Mouse (Mus musculus) liver, embryonic 11.5 days (tissue): ENCODE data around the gene Zfp568. TPM values are rescaled to one million over a fixed set of nuclear protein-coding genes. Genes with fewer than 3 reads are reported as not detected.

Experiments
- ATAC-seq: fragments of 200-750 bp; cut with Nextera tagmentation; replicated peaks from 2 replicates; pipeline ENCODE4 v1.8.0; 2017; ENCODE audit warnings: moderate number of reproducible peaks, mild to moderate bottlenecking, moderate TSS enrichment, moderate library complexity; ENCODE audit not compliant: low FRiP score
- DNase-seq: peaks from one replicate; pipeline ENCODE4 v3.0.0-alpha.2; 2017; ENCODE audit warnings: low spot score
- H3K27ac ChIP-seq: fragments of 300-500 bp; sonication (generic); 2 replicates; pipeline ENCODE4 v1.5.1; 2014; ENCODE audit warnings: mild to moderate bottlenecking, low read depth, low read length, control low read depth
- H3K27me3 ChIP-seq: fragments of 300-500 bp; sonication (generic); replicated peaks from 2 replicates; pipeline ENCODE4 v1.6.1; 2014; ENCODE audit warnings: low read length, mixed read lengths; ENCODE audit not compliant: control insufficient read depth, insufficient read depth
- H3K36me3 ChIP-seq: fragments of 300-500 bp; sonication (generic); 2 replicates; pipeline ENCODE4 v1.6.1; 2014; ENCODE audit warnings: mild to moderate bottlenecking, low read length, moderate library complexity, mixed read lengths; ENCODE audit not compliant: control insufficient read depth, insufficient read depth
- H3K4me1 ChIP-seq: fragments of 300-500 bp; sonication (generic); replicated peaks from 2 replicates; pipeline ENCODE4 v1.6.1; 2014; ENCODE audit warnings: low read length, mixed read lengths; ENCODE audit not compliant: control insufficient read depth, insufficient read depth
- H3K4me2 ChIP-seq: fragments of 300-500 bp; sonication (generic); 2 replicates; pipeline ENCODE4 v1.6.1; 2014; ENCODE audit warnings: mild to moderate bottlenecking, control low read depth, moderate library complexity
- H3K4me3 ChIP-seq: fragments of 300-500 bp; sonication (generic); 2 replicates; pipeline ENCODE4 v1.5.1; 2014; ENCODE audit warnings: low read depth, low read length, control low read depth
- H3K9ac ChIP-seq: fragments of 300-500 bp; sonication (generic); 2 replicates; pipeline ENCODE4 v1.6.1; 2014; ENCODE audit warnings: low read depth, low read length, control low read depth
- H3K9me3 ChIP-seq: fragments of 300-500 bp; sonication (generic); 2 replicates; pipeline ENCODE4 v1.6.1; 2016; ENCODE audit warnings: low read length, inconsistent platforms, mixed read lengths; ENCODE audit not compliant: control insufficient read depth
- WGBS: fragments of 180-500 bp; shearing (Covaris S2); extraction: QIAGEN DNeasy Blood & Tissue Kit; methylation state at CpG from one replicate; pipeline ENCODE4 v1.1.7; 2014; 5-methylcytosine and 5-hydroxymethylcytosine counted together
- polyA plus RNA-seq: library from polyadenylated mRNA; unstranded; fragments of >200 nt; fragmentation: Nextera tagmentation; extraction: Ambion mirVana; gene quantifications from 2 replicates; pipeline ENCODE4 v1.2.1, GENCODE M21; 2014

Zfp568 gene
- polyA plus RNA-seq, 1 experiment from 2014 or later: 23.6 TPM

- ATAC-seq: no peak
- no peak overlapping the region for H3K4me3 ChIP-seq
- H3K9ac ChIP-seq: no peak overlapping the region
- no peak for DNase-seq
- no peaks in the 10 kb centered on the region for H3K4me1 ChIP-seq
- no peak overlapping the region for H3K4me2 ChIP-seq
- H3K36me3 ChIP-seq: no peaks in the 10 kb centered on the region
- no peaks in the 10 kb centered on the region for H3K9me3 ChIP-seq
- H3K27ac ChIP-seq: no peak overlapping the region
- no peaks in the 10 kb centered on the region for H3K27me3 ChIP-seq
- WGBS: 65% methylated on average over 9 of the region's 9 CpGs
Measured at GRCm38 (mm10) chr7:30044354-30044753, 60.6 kb downstream of the Zfp568 start.

DNA sequence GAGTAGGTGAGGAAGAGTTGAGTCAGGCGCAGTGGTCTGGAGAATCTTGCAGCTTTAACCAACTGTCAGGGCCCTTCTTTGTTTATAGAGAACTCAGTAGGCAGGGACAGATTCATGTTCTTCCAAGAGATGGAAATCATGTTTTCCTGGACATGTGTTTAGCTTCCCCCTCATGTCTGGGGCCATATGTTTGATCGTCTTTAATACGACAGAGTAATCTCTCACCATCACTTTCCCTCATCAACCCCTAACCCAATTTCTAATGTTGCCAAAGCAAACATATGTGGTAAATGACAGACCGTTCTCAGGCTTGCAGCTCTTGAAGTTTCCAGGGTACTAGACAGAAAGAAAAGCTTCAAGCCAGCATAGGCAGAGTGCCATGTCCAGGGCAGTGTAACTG, 64.4 kb downstream of the Zfp568 start:
- 83% methylated on average over 4 of the region's 4 CpGs for WGBS
- Histone ChIP-seq H3K4me3 (no peak overlapping the region), H3K27ac (no peak overlapping the region), H3K9ac (no peak overlapping the region), H3K9me3 (no peaks in the 10 kb centered on the region), H3K36me3 (no peaks in the 10 kb centered on the region), H3K4me2 (no peak overlapping the region), H3K27me3 (no peaks in the 10 kb centered on the region), H3K4me1 (peaks cover 4% of the 10 kb centered on the region)
- no peak for DNase-seq
- ATAC-seq: no peak

GRCm38 (mm10) chr7:30050882-30051548, 67.3 kb downstream of the Zfp568 start, which contains the start of gene Zfp14:
Zfp14 (minus strand) TSS chr7:30051380.
- peak; percentile 83 for DNase-seq

DNA sequence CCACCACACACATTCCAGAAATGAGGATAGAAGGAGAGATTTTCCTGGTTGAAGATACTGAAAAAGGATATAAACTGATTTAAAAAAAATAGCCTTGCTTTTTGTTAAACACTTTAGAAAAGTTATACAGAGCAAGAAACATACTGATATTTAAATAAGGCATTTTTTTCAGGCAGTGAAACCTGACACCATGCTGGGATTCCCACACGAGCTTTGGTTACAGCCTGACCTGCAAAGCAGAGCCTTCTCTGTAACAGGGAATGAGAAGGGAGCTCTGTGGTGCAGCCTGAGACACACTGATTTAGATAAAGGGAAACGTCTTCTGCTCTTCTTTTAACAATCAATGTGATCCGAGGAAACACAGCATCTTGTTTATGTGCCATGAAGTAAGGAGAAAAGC, 69.8 kb downstream of the Zfp568 start:
- H3K27me3 ChIP-seq: no peaks in the 10 kb centered on the region
- 13% methylated on average over 3 of the region's 3 CpGs for WGBS
- H3K36me3 ChIP-seq: peaks cover 15% of the 10 kb centered on the region
- H3K27ac ChIP-seq: no peak overlapping the region
- DNase-seq (no peak), ATAC-seq (no peak)
- no peak overlapping the region for H3K4me2 ChIP-seq
- peaks cover 4% of the 10 kb centered on the region for H3K4me1 ChIP-seq
- H3K9ac ChIP-seq: no peak overlapping the region
- no peaks in the 10 kb centered on the region for H3K9me3 ChIP-seq
- H3K4me3 ChIP-seq: no peak overlapping the region

More at GRCm38 (mm10) chr7:30050882-30051548, 67.3 kb downstream of the Zfp568 start, which contains the start of gene Zfp14:
- Histone ChIP-seq H3K9me3 (no peaks in the 10 kb centered on the region), H3K4me3 (peak within 1 kb of the TSS; percentile 58), H3K27me3 (no peaks in the 10 kb centered on the region), H3K9ac (peak within 1 kb of the TSS; percentile 63), H3K36me3 (peaks cover 3% of the 10 kb centered on the region; the same call in 1 of the 2 replicates), H3K27ac (no peak within 1 kb of the TSS), H3K4me2 (peak within 1 kb of the TSS; percentile 78), H3K4me1 (peaks cover 4% of the 10 kb centered on the region)
- WGBS: under 1% methylated on average over 40 of the region's 40 CpGs
- peak; percentile 99 for ATAC-seq

GRCm38 (mm10) chr7:30060341-30060740, 76.6 kb downstream of the Zfp568 start:
- no peak overlapping the region for H3K9ac ChIP-seq
- no peaks in the 10 kb centered on the region for H3K27me3 ChIP-seq
- DNase-seq (no peak), ATAC-seq (no peak)
- H3K36me3 ChIP-seq: peaks cover 30% of the 10 kb centered on the region
- H3K4me3 ChIP-seq: no peak overlapping the region
- H3K27ac ChIP-seq: no peak overlapping the region
- H3K4me2 ChIP-seq: no peak overlapping the region
- H3K4me1 ChIP-seq: no peaks in the 10 kb centered on the region
- WGBS: 91% methylated on average over 6 of the region's 6 CpGs
- no peaks in the 10 kb centered on the region for H3K9me3 ChIP-seq

DNA sequence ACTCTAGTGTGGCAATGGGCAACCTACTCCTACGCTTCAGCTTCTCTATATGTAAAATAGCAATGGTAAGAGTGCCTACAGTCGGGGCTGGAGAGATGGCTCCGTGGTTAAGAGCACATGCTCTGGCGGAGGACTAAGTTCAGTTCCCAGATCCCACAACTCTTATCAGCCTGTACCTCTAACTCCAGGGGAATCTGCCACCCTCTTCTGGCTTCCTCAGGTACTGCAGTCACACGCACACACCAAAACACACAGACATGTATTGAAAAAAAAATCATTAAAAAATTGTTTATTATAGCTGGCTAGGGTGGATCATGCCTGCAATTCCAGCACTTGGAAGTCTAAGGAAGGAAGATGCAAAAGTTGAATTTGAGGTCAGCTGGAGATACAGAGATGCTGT, 78.7 kb downstream of the Zfp568 start:
- H3K4me1 ChIP-seq: no peaks in the 10 kb centered on the region
- H3K9ac ChIP-seq: no peak overlapping the region
- no peaks in the 10 kb centered on the region for H3K27me3 ChIP-seq
- H3K9me3 ChIP-seq: no peaks in the 10 kb centered on the region
- H3K4me2 ChIP-seq: no peak overlapping the region
- 82% methylated on average over 5 of the region's 5 CpGs for WGBS
- no peak for DNase-seq
- no peak overlapping the region for H3K27ac ChIP-seq
- H3K36me3 ChIP-seq: peaks cover 17% of the 10 kb centered on the region
- no peak overlapping the region for H3K4me3 ChIP-seq
- ATAC-seq: no peak

DNA sequence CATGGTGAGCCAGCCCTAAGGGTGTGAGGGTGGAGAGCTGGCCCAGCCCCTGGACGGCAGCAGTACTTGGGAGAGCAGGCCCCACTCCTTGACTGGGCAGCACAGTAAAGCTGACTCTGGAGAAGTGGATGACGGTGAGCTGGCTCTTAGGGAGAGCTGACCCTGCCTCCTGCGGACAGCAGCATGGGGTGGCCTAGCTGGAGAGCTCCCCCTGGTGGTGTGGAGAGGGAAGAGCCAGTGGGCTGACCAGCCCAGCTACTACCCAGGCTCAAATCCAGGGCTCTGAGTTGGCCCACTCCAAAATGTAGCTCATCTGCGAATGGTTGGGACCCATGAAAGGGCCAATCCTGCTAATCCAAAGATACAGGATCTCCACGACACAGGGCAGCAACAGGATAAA, 80.9 kb downstream of the Zfp568 start:
- Histone ChIP-seq H3K4me1 (no peaks in the 10 kb centered on the region), H3K36me3 (peaks cover 18% of the 10 kb centered on the region), H3K9ac (no peak overlapping the region), H3K27ac (no peak overlapping the region), H3K27me3 (no peaks in the 10 kb centered on the region), H3K4me2 (no peak overlapping the region), H3K9me3 (no peaks in the 10 kb centered on the region), H3K4me3 (no peak overlapping the region)
- ATAC-seq: no peak
- no peak for DNase-seq
- 81% methylated on average over 5 of the region's 5 CpGs for WGBS

DNA sequence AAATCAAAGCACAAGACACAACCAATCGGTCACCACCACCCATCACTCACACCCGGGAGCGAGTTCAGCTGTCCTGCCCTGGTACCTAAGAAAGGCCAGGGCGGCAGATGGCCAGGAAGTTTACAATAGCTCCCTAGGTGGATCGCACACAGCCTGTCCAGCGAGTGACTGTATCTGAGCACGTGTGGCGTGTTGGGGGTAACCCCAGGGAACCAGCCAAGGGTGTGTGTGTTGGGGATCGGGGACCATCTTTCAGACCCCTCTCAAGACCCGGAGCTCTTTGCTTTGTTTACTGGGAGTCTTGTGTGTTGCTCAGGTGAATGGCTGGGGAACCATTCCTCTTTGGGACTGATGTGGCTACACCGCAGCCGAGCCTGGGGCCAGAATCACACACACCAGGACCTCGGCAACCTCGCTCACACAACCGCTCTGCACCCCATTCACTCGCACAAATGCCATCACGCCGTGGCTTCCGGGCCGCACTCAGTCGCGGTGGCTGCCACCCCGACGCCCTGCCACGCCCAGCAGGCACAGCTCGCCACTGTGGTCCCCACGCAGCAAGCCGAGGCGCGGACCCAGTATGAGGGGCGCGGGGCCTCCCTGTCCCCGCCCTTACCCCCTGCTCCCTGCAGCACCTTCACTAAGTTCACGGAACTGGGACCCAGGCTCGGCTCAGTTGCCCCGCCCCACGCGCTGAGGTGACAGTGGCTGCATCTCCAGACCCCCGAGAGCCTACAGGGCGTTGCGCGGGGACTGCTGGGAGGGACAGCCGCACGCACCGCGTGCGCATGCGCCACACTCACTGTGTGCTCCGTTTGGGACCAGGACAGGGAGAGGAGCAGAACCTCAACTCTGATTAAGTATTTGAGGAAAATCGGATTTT, 88.6 kb downstream of the Zfp568 start, which contains the start of gene Zfp82:
Gene Zfp82 (minus strand): TSS at position 755 of the 883 bp plus-strand sequence.
- peak; percentile 94 for ATAC-seq
- no peaks in the 10 kb centered on the region for H3K9me3 ChIP-seq
- peak within 1 kb of the TSS; percentile 57; the same call in 1 of the 2 replicates for H3K27ac ChIP-seq
- peaks cover 8% of the 10 kb centered on the region for H3K36me3 ChIP-seq
- WGBS: under 1% methylated on average over 50 of the region's 50 CpGs
- H3K27me3 ChIP-seq: no peaks in the 10 kb centered on the region
- H3K4me2 ChIP-seq: peak within 1 kb of the TSS; percentile 98
- peak within 1 kb of the TSS; percentile 85 for H3K4me3 ChIP-seq
- DNase-seq: peak; percentile 83
- H3K9ac ChIP-seq: peak within 1 kb of the TSS; percentile 80
- H3K4me1 ChIP-seq: no peaks in the 10 kb centered on the region
